8 mouse cellular contexts compared by ENCODE assay signal in genomic region chr13:3216070-3216469, GRCm38 (mm10).
DNase-seq lines count a peak whose midpoint lies in the region; ATAC-seq and TF ChIP-seq lines count a peak whose summit lies in the region.
"Not testable (repeated sequence)": the region's sequence is repeated elsewhere in the genome, so short reads cannot be mapped to it uniquely, and the experiment has no call there.

No protein-coding gene starts in this region.

- not testable (repeated sequence) for H3K27me3 ChIP-seq in forebrain, embryonic 11.5 days (ENCODE audit: control insufficient read depth, insufficient read depth, low read length); hindbrain, embryonic 10.5 days (ENCODE audit: insufficient read depth, poor library complexity, severe bottlenecking); kidney, postnatal 0 days (ENCODE audit: insufficient read depth, low read length); liver, embryonic 14.5 days (ENCODE audit: control insufficient read depth, insufficient read depth, low read length); midbrain, postnatal 0 days (ENCODE audit: insufficient read depth, low read length)

- H3K27ac ChIP-seq in forebrain, embryonic 11.5 days (ENCODE audit: low read depth, low read length); hindbrain, embryonic 10.5 days; kidney, postnatal 0 days; liver, embryonic 14.5 days; midbrain, postnatal 0 days (ENCODE audit: low read depth, low read length): not testable (repeated sequence)

- not testable (repeated sequence) for H3K9ac ChIP-seq in forebrain, embryonic 11.5 days (ENCODE audit: low read length); kidney, postnatal 0 days (ENCODE audit: low read depth, low read length); liver, embryonic 14.5 days (replicated peaks); midbrain, postnatal 0 days (replicated peaks; ENCODE audit: low read length, poor library complexity, severe bottlenecking)

- H3K4me2 ChIP-seq in forebrain, embryonic 11.5 days (ENCODE audit: low read depth, low read length, severe bottlenecking); kidney, postnatal 0 days (ENCODE audit: low read length); liver, embryonic 14.5 days (ENCODE audit: low read depth); midbrain, postnatal 0 days (ENCODE audit: low read depth, low read length, poor library complexity, severe bottlenecking): not testable (repeated sequence)

- not testable (repeated sequence) for H3K36me3 ChIP-seq in forebrain, embryonic 11.5 days (ENCODE audit: control insufficient read depth, insufficient read depth, low read length); hindbrain, embryonic 10.5 days; kidney, postnatal 0 days (ENCODE audit: insufficient read depth, low read length); liver, embryonic 14.5 days (replicated peaks; ENCODE audit: control insufficient read depth, insufficient read depth, low read depth); midbrain, postnatal 0 days (ENCODE audit: insufficient read depth, low read length)

- DNase-seq in 416B (ENCODE audit: low read depth) (peak; percentile 46), R1 (ENCODE audit: low read depth, low spot score) (peak; percentile 67)
- peak; percentile 46 to 50 for DNase-seq in cerebellum, postnatal 10 days
- DNase-seq in forebrain, embryonic 11.5 days (ENCODE audit: low spot score), result peak; percentile 50
- peak; percentile 24 for DNase-seq in hindbrain, embryonic 10.5 days (ENCODE audit: low spot score)
- DNase-seq in kidney, postnatal 0 days (ENCODE audit: low spot score), result peak; percentile 36
- DNase-seq in liver, embryonic 14.5 days (ENCODE audit: low read depth in 3 of 3, low spot score in 3 of 3), result not testable (repeated sequence)
- peak; percentile 41 for DNase-seq in midbrain, postnatal 0 days (ENCODE audit: low spot score)

- not testable (repeated sequence) for TF ChIP-seq EP300 in liver, embryonic 14.5 days (IDR thresholded peaks at IDR 0.05; ENCODE audit: low read depth)

- TF ChIP-seq CTCF in kidney, postnatal 0 days (IDR thresholded peaks at IDR 0.05; ENCODE audit: low read depth), result peak; percentile 57; the same call in 1 of the 2 replicates
- peak; percentile 35 for TF ChIP-seq CTCF in liver, embryonic 14.5 days (IDR thresholded peaks at IDR 0.05; ENCODE audit: low read depth)
- peak; percentile 63 for TF ChIP-seq CTCF in midbrain, postnatal 0 days (IDR thresholded peaks at IDR 0.05)

- not testable (repeated sequence) for ATAC-seq in forebrain, embryonic 11.5 days (replicated peaks; ENCODE audit: low FRiP score); kidney, postnatal 0 days (replicated peaks; ENCODE audit: low FRiP score, low read depth); liver, embryonic 14.5 days (ENCODE audit: insufficient read depth)
- ATAC-seq in midbrain, postnatal 0 days (ENCODE audit: low FRiP score), result 0 out of 2 replicates have a peak, but pooled peaks have one; percentile 44

- WGBS in forebrain, embryonic 11.5 days, result 51% methylated on average over 3 of the region's 3 CpGs
- WGBS in hindbrain, embryonic 10.5 days, result 52% methylated on average over 3 of the region's 3 CpGs
- 42% methylated on average over 3 of the region's 3 CpGs for WGBS in kidney, postnatal 0 days
- WGBS in liver, embryonic 14.5 days (ENCODE audit: insufficient replicate concordance), result 21% methylated on average over 3 of the region's 3 CpGs
- WGBS in midbrain, postnatal 0 days, result 41% methylated on average over 3 of the region's 3 CpGs

- not testable (repeated sequence) for H3K4me3 ChIP-seq in forebrain, embryonic 11.5 days (ENCODE audit: low read depth, low read length); hindbrain, embryonic 10.5 days; kidney, postnatal 0 days (replicated peaks; ENCODE audit: low read depth, low read length); liver, embryonic 14.5 days (ENCODE audit: insufficient read depth in 1 of 2, low read depth in 2 of 2, low read length in 2 of 2); midbrain, postnatal 0 days (ENCODE audit: low read depth, low read length)

- H3K9me3 ChIP-seq in forebrain, embryonic 11.5 days (ENCODE audit: control insufficient read depth, low read length); hindbrain, embryonic 10.5 days; kidney, postnatal 0 days (replicated peaks; ENCODE audit: low read length); liver, embryonic 14.5 days (ENCODE audit: control insufficient read depth, low read length); midbrain, postnatal 0 days (ENCODE audit: low read length): not testable (repeated sequence)

- not testable (repeated sequence) for H3K4me1 ChIP-seq in forebrain, embryonic 11.5 days (replicated peaks; ENCODE audit: control insufficient read depth, insufficient read depth, low read length); hindbrain, embryonic 10.5 days (replicated peaks); kidney, postnatal 0 days (replicated peaks; ENCODE audit: insufficient read depth, low read length); liver, embryonic 14.5 days (replicated peaks; ENCODE audit: control insufficient read depth in 2 of 2, insufficient read depth in 2 of 2, low read length in 1 of 2); midbrain, postnatal 0 days (ENCODE audit: insufficient read depth, low read length)
